Mouse (Mus musculus) hindlimb bud, embryonic 11.5 days (tissue): ENCODE results near the gene Cer1.
A peak's percentile ranks its signal among the peaks of the same experiment; 100 is the strongest.

Experiments used
- DNase-seq: peaks from one replicate; pipeline ENCODE4 v3.0.0-alpha.2; 2012; ENCODE audit warnings: low read depth, low spot score; ENCODE audit errors: extremely low spot score

Gene Cer1

GRCm38 (mm10) chr4:82884636-82885534 lies at the start of gene Cer1:
TSS of gene Cer1 (minus strand) at chr4:82885148.
- no peak for DNase-seq

DNA sequence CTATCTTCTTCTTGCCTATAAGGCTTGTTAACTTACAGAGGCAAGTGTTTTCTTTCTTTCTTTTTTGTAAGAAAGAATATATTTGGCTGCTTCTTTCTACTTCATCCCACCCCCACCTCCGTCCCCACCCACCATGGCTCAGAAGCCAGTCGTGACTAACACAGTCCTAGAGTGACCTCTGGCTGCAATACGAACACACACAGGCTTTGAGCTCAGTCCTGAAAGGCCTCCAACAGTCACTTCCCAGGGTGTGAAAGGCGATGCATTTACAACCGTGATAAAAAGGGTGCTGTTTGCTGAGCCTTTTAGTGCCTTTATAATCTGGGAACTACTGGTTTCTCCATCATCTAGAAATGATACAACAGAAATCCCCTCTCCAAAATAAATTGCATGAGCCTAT lies 49.4 kb upstream of the Cer1 start:
- DNase-seq, result no peak

GRCm38 (mm10) chr4:82933698-82934210 lies 48.8 kb upstream of the Cer1 start:
- DNase-seq, result peak; percentile 49

DNA sequence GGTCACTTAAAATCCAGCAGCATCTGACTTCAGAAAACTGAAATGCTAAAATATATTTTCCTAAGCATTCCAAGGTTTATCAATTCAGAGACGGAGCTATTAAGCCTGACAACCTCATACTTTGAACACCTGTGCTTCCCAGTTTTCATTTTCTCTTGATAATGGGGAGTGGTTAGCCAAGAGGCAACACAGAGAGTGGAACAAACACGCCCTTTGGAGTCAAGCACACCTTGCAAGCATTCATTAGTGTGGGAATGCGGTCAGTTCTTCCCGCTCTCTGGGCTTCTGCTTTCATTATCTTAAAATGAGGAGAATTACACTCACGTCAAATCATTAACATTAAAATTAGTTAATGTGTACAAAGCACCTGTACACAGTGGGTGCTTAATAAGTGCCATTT lies 45.1 kb upstream of the Cer1 start:
- DNase-seq, result no peak

GRCm38 (mm10) chr4:82921962-82922361 lies 37.0 kb upstream of the Cer1 start:
- no peak for DNase-seq

DNA sequence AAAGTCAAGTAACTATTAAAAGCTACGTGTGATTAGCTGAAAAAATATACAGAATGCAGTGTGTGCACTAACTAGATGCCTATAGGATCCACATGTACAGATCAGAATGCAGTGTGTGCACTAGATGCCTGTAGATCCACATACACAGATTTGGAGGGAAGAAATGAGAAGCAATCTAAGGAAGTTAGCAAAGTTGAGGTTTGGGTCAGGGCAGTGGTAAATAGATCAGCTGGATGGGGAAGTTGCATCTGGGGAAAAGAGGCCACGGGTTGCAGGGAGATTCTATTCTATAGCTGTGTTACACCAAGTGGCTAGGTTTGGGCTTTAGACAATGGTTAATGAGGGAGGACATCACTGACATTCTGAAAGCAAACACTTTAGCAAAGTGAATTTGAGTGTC lies 33.7 kb upstream of the Cer1 start:
- DNase-seq, result no peak

GRCm38 (mm10) chr4:82916678-82917050 lies 31.7 kb upstream of the Cer1 start:
- no peak for DNase-seq

GRCm38 (mm10) chr4:82916003-82916677 lies 31.2 kb upstream of the Cer1 start:
- no peak for DNase-seq

DNA sequence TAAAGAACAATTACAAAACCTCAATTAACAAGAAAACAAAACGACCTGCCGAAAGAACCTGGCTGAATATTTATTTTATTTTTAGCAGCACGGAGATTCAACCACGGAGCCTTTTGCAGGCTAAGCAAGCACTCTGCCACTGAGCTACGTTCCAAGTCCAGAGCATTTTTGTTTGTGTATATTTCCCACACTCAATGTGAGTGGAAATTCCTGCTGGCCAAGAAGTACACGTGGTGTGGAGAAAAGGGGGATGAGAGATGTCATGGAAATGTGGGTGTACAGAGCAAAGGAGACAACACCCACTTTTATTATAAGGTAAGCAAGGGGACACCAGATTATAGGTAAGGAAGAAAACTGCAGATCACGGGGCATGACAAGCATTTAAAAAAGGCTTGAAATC lies 30.6 kb upstream of the Cer1 start:
- no peak for DNase-seq

- no peak for DNase-seq
Observed at GRCm38 (mm10) chr4:82914601-82915143, 29.7 kb upstream of the Cer1 start.

DNA sequence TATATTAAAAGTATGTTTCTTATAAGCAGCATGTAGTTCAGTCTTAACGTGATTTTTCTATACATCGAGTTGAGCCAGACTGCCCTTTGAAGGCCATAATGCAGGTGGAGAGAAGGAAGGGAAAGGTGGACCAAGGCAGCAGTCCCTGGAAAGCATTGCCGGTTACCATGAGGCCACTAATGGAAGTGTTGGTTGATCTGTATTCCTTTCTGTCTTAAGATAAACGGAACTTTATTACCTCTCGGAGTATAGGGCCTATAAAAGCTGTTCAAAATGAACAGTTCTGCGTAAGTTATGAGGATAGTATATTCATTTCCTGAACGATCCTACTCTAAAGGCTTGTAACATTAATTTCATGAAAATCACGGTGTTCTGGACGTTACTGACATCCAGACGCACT lies 10.3 kb upstream of the Cer1 start:
- no peak for DNase-seq

GRCm38 (mm10) chr4:82892247-82892646 lies 7.3 kb upstream of the Cer1 start:
- no peak for DNase-seq

DNA sequence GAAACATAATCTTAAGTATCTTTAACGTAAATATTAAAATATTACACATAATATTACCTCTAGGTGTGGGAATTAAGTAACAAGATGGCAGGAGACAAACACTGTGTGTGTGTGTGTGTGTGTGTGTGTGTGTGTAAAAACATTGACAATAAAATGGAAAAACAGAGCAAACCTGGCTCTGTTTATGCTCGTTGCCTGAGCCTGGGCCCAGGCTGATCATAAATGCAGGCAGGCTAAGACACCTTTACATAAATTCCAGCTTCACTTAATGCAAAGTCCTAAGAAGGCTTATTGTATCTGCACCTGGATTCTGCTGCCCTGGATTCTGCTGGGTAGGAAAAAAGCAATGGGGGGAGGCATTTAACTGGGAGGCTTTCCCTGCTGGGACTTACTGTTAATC lies 6.6 kb upstream of the Cer1 start:
- no peak for DNase-seq

GRCm38 (mm10) chr4:82891049-82891448 lies 6.1 kb upstream of the Cer1 start:
- peak; percentile 69 for DNase-seq

DNA sequence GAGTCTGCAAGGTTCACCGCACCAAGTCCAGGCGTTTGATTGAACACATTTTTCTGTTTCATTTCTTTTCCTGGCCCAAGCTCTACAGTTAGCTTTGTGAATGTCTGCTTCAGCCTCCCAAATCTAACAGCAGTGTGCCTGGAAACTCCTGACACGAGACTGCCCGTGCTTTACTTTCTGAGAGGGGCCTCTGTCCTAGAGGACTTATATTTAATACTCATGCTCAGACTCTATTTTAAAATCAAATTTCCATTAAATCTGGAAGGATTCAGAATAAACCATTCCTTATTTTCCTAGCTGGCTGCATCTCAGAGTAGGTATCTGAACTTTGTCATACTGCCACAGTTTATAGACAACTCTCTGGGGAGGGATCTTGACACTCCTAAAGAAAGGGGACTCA lies 5.6 kb upstream of the Cer1 start:
- DNase-seq, result no peak

DNA sequence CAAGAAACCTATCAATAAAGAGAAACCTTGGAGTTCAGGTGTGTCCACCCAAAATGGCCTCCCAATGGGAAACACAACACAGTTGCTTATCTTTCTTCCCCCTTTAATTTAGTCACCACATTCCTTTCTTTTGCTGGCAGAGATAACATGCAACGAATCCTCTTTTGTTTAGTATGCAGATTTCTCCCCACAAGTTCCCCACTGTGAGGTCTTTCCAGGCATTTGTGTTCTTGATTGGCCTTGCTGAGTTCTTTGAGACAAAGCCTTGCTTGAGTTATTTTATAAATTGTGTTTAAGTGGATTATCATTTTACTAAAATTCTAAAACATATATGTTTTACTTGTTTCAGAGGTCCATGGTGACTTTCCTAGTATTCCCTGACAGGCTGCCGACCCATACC lies 1.2 kb upstream of the Cer1 start:
- DNase-seq, result no peak

DNA sequence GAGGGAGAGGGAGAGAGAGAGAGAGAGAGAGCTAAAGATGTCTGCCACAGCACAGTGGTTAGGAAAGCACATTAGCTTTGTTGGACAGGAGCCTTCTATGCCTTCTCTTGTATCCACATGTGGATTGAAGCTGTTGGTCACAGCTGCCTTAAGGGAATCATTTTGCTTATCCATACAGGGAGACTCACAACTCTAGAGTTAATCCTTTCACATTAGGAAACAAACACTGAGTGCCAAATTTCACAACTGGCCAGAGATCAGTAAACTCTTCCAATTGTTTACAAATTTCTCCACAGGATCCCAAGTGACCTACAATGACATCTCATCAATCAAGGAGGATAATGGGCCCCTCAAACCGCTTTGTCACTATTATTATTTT lies 576 bp upstream of the Cer1 start:
- DNase-seq, result no peak

- DNase-seq, result no peak
Observed at GRCm38 (mm10) chr4:82882500-82882899, 2.4 kb downstream of the Cer1 start.

- DNase-seq, result no peak
Observed at GRCm38 (mm10) chr4:82881366-82881765, 3.6 kb downstream of the Cer1 start.

DNA sequence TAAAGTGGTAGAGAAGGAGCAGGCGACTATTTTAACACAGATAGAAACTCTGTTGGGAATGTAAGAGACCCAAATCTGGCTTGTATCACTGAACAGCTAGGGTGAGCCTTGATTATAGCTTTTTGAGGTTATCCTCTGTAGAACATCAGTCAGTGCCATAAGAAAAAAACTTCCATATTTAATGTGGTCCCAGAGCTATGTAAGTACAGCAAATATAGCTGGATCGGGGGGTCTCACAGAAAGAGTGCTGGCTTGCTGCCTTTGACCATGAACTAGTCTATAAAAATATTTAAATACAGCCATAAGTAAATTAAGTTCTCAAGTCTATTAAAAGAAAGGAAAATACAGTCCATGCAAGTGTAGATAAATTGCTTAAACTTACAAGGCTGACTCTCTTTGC lies 4.7 kb downstream of the Cer1 start:
- no peak for DNase-seq

DNA sequence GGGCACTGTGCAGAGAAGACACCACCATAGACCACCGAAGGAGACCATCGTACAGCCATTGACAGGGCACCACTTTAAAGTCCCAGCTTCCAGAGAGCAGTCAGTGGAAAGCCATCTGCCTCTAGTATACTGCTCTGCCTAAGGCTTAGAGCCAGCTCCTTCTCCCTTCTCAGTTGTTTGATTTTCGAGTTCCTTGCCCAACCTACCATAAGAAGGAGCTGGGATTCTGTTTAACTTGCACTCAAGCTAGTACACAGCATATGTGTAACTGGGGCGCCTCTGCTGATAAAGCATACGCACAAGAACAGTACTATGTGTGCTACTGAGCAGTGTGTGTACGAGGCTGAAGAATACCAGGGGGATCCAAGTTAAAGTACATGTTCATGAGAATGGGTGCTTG lies 5.8 kb downstream of the Cer1 start:
- DNase-seq, result no peak

GRCm38 (mm10) chr4:82876656-82877055 lies 8.3 kb downstream of the Cer1 start:
- DNase-seq, result no peak
